8 mouse cellular contexts compared by ENCODE assay signal in genomic region chr9:21463138-21463590, GRCm38 (mm10). TPM values are rescaled to one million over a fixed set of nuclear protein-coding genes. Genes with fewer than 3 reads are reported as not detected.
DNase-seq lines count a peak whose midpoint lies in the region; ATAC-seq and TF ChIP-seq lines count a peak whose summit lies in the region.

No protein-coding gene starts in this region.

- peak; percentile 23 to 36 for DNase-seq in cerebellum, adult 18-20 months
- DNase-seq in cerebellum, adult 11-12 months, result no peak
- DNase-seq in adipocyte (ENCODE audit: low spot score), result peak; percentile 28
- peak; percentile 73 to 78 for DNase-seq in heart, postnatal 14 days
- DNase-seq in layer of hippocampus, adult 9-11 months, result peak; percentile 83
- DNase-seq in lung, postnatal 4 days, result peak; percentile 67 to 84

- no peaks in the 10 kb centered on the region for H3K9me3 ChIP-seq in forebrain, embryonic 16.5 days (ENCODE audit: control insufficient read depth, low read length)

- ATAC-seq in forebrain, embryonic 16.5 days, result no peak

- no peak for TF ChIP-seq CTCF in testis, adult 2 months (IDR thresholded peaks at IDR 0.05; ENCODE audit: control insufficient read depth, insufficient read depth, insufficient replicate concordance, low read depth, low read length)

- H3K27me3 ChIP-seq in forebrain, embryonic 16.5 days (replicated peaks; ENCODE audit: control insufficient read depth, insufficient read depth, low read length), result no peaks in the 10 kb centered on the region
- no peaks in the 10 kb centered on the region for H3K27me3 ChIP-seq in testis, adult 2 months (ENCODE audit: control insufficient read depth, insufficient read depth, low read length)

- no peak overlapping the region for H3K4me2 ChIP-seq in forebrain, embryonic 16.5 days (ENCODE audit: low read length)

- no peak for TF ChIP-seq POLR2A in testis, adult 2 months (IDR thresholded peaks at IDR 0.05; ENCODE audit: control insufficient read depth, low read depth, low read length)

- H3K36me3 ChIP-seq in forebrain, embryonic 16.5 days (ENCODE audit: control insufficient read depth, insufficient read depth), result peaks cover 8% of the 10 kb centered on the region
- peaks cover 2% of the 10 kb centered on the region; the same call in 1 of the 2 replicates for H3K36me3 ChIP-seq in testis, adult 2 months (ENCODE audit: control insufficient read depth, insufficient read depth, low read length)

- 79% methylated on average over 5 of the region's 5 CpGs for WGBS in forebrain, embryonic 16.5 days

- H3K27ac ChIP-seq in forebrain, embryonic 16.5 days (ENCODE audit: low read length), result peak overlapping the region; percentile 17; the same call in 1 of the 2 replicates
- 0 out of 2 replicates have a peak overlapping the region, but pooled peaks have one; percentile 33 for H3K27ac ChIP-seq in testis, adult 2 months (ENCODE audit: control insufficient read depth, insufficient read depth, low read depth, low read length)

- H3K4me1 ChIP-seq in forebrain, embryonic 16.5 days (replicated peaks; ENCODE audit: control insufficient read depth, insufficient read depth, low read length), result 0 out of 2 replicates have a peak, but pooled peaks cover 10% of the 10 kb centered on the region
- no peaks in the 10 kb centered on the region; the same call in 1 of the 2 replicates for H3K4me1 ChIP-seq in testis, adult 2 months (ENCODE audit: control insufficient read depth, insufficient read depth, low read length)

- H3K4me3 ChIP-seq in forebrain, embryonic 16.5 days (replicated peaks; ENCODE audit: low read length), result no peak overlapping the region
- H3K4me3 ChIP-seq in testis, adult 2 months (ENCODE audit: control insufficient read depth, low read depth, low read length), result no peak overlapping the region

- 0 out of 2 replicates have a peak overlapping the region, but pooled peaks have one; percentile 20 for H3K9ac ChIP-seq in forebrain, embryonic 16.5 days (replicated peaks; ENCODE audit: low read depth, low read length)

- intact Hi-C loops in heart, postnatal 14 days (cut with DNase I), result loop anchor here (2.0 kb wide), 1 partner anchor 38 kb away; the partner anchor contains the start of gene Dnm2

RNA-seq across cellular contexts. Expression of gene Dnm2, which starts 38.5 kb away (rescaled TPM):
- 76.1 and 82.5 TPM in 2 replicates for polyA plus RNA-seq in forebrain, embryonic 16.5 days (2015; fragmentation: Nextera tagmentation; extraction: Ambion mirVana)
- total RNA-seq in heart, postnatal 14 days (2021), result 10 to 100 TPM; 78.3 to 81.6 TPM
- polyA plus RNA-seq in testis, adult 2 months (2012; rRNA removed), result 158 and 183 TPM in 2 replicates

RNA-seq across cellular contexts. Expression of gene Tmed1, which starts 46.9 kb away (rescaled TPM):
- polyA plus RNA-seq in forebrain, embryonic 16.5 days (2015; fragmentation: Nextera tagmentation; extraction: Ambion mirVana), result 52.7 and 54.6 TPM in 2 replicates
- total RNA-seq in heart, postnatal 14 days (2021), result 10 to 100 TPM; 40.7 to 44.5 TPM
- polyA plus RNA-seq in testis, adult 2 months (2012; rRNA removed), result 21.3 and 22.4 TPM in 2 replicates

RNA-seq across cellular contexts. Expression of gene Qtrt1, which starts 51.5 kb away (rescaled TPM):
- polyA plus RNA-seq in forebrain, embryonic 16.5 days (2015; fragmentation: Nextera tagmentation; extraction: Ambion mirVana), result 48.4 and 53.8 TPM in 2 replicates
- 10 to 100 TPM in 1 of 2 experiments, 1 to 10 TPM in 1; 8.5 to 11.2 TPM for total RNA-seq in heart, postnatal 14 days (2021)
- 19.6 and 23.2 TPM in 2 replicates for polyA plus RNA-seq in testis, adult 2 months (2012; rRNA removed)
